Mouse (Mus musculus) frontal cortex, postnatal 14 days (tissue): ENCODE measurements around the gene Ddr1.
A peak's percentile ranks its signal among the peaks of the same experiment; 100 is the strongest.
"Not testable (repeated sequence)": the region's sequence is repeated elsewhere in the genome, so short reads cannot be mapped to it uniquely, and the experiment has no call there.

Source experiments
- DNase-seq, 2 experiments: peaks; one replicate each; pipeline ENCODE4 v3.0.0; 2022; ENCODE audit warnings: low spot score in 2 of 2

The Ddr1 gene

GRCm38 (mm10) chr17:35704621-35705464 is at the start of gene Ddr1:
TSS of gene Ddr1 (minus strand) at chr17:35704621.
- DNase-seq = peak in 1 of 2 experiments; percentile 45

- DNase-seq = no peak
Measured at GRCm38 (mm10) chr17:35753668-35754067, 49.2 kb upstream of the Ddr1 start.

- DNase-seq = peak; percentile 26 to 47
Measured at GRCm38 (mm10) chr17:35752221-35752811, 47.9 kb upstream of the Ddr1 start.

- DNase-seq = no peak
Measured at GRCm38 (mm10) chr17:35749685-35750084, 45.3 kb upstream of the Ddr1 start.

GRCm38 (mm10) chr17:35744361-35744760 is 39.9 kb upstream of the Ddr1 start:
- no peak for DNase-seq

- no peak for DNase-seq
Measured at GRCm38 (mm10) chr17:35742948-35743347, 38.5 kb upstream of the Ddr1 start.

- no peak for DNase-seq
Measured at GRCm38 (mm10) chr17:35741589-35742226, 37.3 kb upstream of the Ddr1 start.

- no peak for DNase-seq
Measured at GRCm38 (mm10) chr17:35740276-35740880, 36.0 kb upstream of the Ddr1 start.

GRCm38 (mm10) chr17:35739675-35740074 is 35.3 kb upstream of the Ddr1 start:
- peak; percentile 65 to 88 for DNase-seq

- peak; percentile 64 to 68 for DNase-seq
Measured at GRCm38 (mm10) chr17:35737743-35738142, 33.3 kb upstream of the Ddr1 start.

GRCm38 (mm10) chr17:35736280-35736960 is 32.0 kb upstream of the Ddr1 start:
- peak; percentile 33 to 67 for DNase-seq

- no peak for DNase-seq
Measured at GRCm38 (mm10) chr17:35734478-35734877, 30.1 kb upstream of the Ddr1 start.

GRCm38 (mm10) chr17:35733398-35733797 is 29.0 kb upstream of the Ddr1 start:
- no peak for DNase-seq

- DNase-seq = no peak
Measured at GRCm38 (mm10) chr17:35731431-35732145, 27.2 kb upstream of the Ddr1 start.

GRCm38 (mm10) chr17:35730112-35730511 is 25.7 kb upstream of the Ddr1 start:
- DNase-seq = not testable (repeated sequence)

- no peak for DNase-seq
Measured at GRCm38 (mm10) chr17:35728821-35729220, 24.4 kb upstream of the Ddr1 start.

- DNase-seq = no peak
Measured at GRCm38 (mm10) chr17:35727471-35728205, 23.2 kb upstream of the Ddr1 start.

- no peak for DNase-seq
Measured at GRCm38 (mm10) chr17:35727028-35727427, 22.6 kb upstream of the Ddr1 start.

GRCm38 (mm10) chr17:35725286-35726232 is 21.1 kb upstream of the Ddr1 start:
- DNase-seq = peak; percentile 80 to 87
